Mouse (Mus musculus) kidney, postnatal 25 days (tissue): ENCODE measurements at regions not wholly inside any gene's neighbourhood (a gene's known extent, or its start where the extent isn't known, plus 50 kb on each side); places are given as distances from the start of the nearest gene placed in this dataset.

ENCODE experiments used
- DNase-seq, 2 experiments: peaks; one replicate each; pipeline ENCODE4 v3.0.0; 2021; ENCODE audit warnings: mixed read lengths in 2 of 2

DNA sequence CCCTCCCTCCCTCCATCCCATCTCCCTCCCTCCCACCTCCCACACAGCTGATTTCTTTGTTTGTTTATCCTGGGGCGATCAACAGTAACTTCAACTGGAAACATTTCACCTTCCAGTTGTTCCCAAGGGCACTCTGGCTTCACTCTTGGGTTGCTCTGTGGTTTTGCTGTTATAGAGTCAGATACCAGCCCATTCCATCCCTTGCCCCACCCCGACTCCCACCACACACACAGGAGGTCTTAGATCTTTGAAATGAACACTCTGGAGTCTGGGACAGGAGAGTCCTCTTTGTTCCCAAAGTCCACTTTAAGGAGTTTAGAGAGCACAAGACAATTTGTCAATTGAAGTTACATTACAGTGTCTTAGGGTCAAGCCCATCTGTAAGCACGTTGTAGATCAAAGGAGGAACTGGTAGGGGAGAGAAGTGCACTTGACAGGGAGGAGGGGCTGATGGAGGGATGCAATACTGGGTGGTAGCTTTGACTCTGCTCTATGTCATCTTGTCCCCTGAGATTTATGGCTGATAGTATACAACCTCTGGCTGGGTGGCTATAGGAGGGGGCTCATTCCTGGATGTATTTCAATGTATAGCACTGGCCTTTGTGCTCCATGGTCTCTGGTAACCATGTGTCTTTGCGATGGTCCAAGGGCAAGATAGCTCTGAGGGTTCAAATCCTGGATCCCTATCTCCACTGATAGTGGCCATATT is 313.9 kb downstream of the Glrx3 start:
- no peak for DNase-seq

DNA sequence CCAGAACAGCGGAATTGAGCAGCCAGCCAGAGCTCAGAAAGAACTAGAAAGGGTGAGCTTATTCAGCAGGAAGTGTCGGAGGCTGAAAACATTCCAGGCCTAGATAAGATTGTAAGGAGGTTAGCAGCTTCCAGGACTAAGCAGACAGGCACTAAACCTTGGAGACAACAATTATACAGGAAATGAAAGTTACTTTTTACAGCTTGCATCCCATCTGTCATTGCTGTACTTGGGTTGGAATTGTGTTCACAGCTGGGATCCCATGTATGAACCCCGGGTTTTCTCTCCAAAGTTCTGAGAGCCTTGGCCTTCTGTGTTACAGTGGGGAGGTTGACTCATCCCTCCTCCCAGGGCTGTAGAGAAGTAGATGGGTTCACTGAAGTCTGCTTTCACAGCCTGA is 328.5 kb downstream of the Glrx3 start:
- DNase-seq, result no peak

DNA sequence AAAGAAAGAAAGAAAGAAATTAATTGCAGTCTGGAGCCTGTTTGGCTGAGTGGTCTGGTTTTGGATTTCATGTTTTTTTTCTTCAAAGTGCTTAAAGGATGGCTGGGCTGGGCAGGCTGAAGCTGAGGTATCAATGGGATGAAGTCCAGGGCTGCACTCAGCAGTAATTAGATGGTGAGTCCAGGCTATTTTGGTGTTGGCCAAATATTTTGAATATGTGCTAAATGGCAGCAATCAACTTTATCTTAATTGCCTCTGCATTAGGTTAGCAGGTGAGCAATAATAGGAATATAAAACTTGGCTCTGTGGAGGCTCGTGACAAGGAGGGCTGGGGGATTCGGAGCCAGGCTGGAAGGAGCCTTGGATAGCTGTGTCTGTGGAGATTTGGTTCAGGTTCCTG is 329.3 kb downstream of the Glrx3 start:
- DNase-seq, result no peak

DNA sequence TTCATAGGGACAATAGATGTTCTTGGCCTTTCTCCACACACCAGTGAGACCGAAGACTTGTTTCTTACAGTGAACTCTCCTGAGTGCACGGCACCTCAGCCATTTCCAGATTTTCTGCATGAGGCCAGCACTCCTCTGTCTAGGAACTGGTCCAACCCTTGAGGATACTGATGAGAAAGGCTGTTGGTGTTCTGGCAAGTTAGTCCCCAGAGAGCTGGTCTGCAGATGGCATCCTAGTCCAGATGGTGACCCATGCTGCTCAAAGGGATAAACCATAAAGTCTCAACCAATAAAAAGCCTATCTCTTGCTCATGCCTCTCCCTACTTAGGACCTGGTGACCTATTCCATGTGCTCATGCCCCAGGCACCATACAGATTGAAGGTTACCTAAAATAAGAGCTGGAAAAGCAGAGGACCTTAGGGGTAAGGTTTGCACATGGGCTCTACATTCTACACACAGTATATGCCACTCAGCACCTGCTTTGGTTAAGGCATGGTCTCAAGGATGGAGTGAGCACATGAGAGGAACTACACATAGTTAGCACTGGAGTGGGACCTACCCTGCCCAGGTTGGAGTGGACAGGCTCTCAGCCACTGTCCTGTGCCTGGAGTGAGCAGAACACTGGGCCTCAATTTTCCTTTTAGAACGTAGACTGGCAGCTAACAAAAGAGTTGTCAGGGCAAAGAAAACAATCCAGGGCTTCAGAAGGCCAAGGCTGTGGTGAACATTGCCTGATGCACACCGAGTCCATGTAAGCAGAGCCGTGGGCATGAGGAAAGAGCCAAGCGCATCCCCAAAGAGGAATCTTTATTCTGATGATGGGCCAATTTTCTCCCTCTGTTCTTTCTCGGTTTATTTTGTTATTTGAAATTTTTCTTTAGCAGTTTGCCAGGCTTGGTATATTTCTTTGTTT is 335.9 kb downstream of the Glrx3 start:
- no peak for DNase-seq

DNA sequence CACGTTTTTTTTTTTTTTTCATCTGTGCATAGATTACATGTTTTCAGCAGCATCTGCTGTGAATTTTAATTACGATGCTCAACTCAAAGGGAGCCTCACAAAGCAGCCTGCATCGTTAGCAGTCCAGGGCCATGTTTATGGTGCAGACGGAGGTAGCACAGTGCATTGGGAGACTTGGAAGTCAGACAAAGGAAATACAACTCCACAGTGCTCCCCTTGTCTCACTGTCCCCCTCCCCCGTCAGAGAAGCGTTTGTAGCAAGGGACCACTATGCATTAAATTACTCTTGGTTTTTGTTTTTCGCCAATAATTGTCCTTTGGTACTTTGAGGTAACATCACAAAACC is 336.5 kb downstream of the Glrx3 start:
- no peak for DNase-seq

DNA sequence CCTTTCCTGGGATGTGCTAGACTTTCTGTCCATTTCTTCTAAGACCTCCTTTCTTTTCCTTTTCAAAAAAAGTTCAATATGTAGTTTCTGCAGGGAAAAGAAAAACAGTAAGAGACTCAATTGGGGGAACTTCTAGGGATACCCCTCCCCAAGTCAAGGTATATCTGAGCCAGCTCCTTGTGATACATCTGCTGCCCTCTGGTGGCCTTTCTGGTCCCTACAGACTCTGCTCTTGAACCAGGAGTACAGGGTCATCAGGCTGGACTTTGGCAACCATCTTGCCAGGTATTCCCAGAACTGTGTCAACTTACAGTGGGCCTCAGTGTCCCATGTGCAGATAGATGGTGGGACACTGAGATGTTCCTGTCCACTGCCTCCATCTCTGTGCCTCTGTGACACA is 346.5 kb downstream of the Glrx3 start:
- DNase-seq, result peak; percentile 48 to 76

DNA sequence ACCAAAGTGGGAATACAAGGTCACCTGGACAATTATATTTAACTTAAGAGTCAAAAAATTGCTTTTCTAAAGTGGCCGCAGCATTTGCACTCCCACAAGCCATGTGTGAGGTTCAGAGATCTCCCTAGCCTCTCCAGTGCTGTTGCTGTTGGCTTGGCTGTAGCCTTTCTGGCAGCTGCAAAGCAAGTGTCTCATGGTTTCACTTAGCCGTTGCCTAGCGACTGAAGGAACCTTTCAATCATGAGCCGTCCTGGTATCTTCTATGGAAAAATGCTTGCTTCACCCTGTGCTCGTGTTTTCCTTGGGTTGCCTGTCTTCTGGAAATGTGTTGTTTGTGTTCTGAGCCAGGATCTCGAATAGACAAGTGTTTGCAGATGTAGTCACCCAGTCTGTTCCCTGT is 367.9 kb downstream of the Glrx3 start:
- no peak for DNase-seq

DNA sequence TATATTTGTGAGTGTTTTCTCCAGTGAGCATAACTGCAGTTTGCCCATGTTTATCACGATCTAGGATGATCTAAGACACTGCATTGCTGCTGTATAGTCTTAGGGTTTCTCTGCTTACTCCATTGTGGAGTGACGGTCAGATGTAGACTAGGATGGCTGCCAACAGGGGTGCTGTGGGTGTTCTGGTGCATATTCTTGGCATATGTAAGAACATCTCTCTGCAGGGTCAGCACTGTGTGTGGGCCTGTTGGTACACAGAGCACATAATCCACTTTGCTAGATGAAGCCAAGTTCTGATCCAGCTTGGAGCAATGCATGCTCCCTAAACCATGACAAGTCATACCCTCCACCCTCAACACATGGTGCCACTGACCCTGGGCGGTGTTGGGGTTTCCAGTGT is 375.4 kb downstream of the Glrx3 start:
- no peak for DNase-seq

DNA sequence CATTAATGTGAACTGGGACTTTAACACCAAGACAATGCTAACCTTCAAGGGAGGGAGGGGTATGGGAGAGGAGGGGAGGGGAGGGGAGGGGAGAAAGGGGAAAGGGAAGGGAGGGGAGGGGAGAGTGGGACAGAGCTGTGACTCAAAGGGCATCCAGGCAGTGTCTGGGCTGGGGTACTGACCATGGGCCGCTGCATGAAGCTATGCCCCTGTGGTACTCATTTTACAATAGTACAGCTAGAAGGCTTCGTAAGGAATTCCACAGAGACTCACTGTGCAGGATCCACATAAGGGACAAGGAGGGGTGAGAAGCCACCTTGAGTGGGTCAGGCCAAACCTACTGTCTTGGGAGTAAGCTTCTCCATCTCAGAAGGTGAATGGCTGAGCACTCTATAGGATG is 403.1 kb downstream of the Glrx3 start:
- no peak for DNase-seq

DNA sequence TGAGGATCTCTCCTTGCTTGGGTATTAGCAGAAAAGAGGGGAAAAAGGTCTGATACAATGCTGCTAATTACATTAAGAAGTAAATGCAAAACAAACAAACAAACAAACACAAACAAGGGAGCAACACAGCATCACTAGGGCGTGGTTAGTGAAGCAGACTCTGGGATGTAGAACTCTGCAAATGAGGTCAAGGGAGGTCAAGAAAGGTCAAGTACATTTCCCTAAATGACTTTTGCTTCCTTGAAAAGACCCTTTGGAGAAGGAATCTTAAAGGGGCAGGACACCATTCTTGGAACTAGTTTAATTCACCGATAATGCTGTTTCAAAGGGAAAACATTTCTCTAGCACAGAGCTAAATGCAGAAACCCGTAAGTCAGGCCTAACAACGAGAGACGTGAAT is 403.6 kb downstream of the Glrx3 start:
- DNase-seq, result no peak

DNA sequence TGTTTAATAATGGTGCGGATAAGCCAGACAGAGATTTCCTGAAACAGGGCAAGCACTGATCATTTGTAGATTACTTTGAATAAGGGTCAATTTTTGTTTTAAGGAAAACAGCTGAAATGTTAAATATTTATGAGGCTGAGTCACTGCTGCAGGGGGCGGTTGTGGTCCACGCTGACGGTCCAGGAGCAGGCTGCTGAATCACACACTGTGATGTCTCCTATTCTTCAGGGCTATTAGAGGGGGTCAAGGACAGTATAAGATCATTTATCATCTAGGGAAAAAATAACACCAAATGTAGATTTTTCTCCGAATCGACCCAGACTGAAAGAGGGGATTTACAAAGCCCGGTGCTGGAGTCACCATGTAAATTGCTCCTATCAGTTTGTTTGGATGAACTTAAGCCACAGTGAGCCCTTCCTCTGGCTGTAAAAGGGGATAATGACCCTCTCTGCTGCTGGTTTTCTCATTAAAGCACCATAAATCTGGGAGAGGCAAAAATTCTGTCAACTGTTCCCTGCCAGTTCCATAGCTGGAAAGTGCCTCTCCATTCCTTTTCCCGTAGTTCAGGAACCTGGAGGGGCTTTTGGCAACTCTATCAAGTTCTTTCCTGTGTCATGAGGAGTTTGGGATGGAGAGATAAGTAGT is 404.2 kb downstream of the Glrx3 start:
- DNase-seq, result peak in 1 of 2 experiments; percentile 4

DNA sequence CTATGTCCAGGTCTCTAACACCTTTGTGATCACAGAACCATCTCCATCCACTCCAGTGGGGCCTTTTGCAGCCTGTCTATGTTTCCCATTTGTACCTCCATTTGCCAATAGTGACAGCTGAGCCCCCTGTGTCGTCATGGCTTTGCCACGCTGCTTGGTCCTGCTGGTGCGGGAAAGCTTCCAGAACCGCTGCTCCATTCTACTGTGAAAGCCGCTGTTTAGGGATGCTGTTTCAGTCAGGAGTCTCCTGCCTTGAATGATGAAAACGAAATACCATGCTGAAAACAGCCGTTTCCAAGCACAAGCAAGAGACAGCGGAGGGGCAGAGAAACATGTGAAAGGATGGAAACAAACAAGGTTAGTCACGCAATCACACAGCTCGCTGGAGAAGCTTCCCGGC is 410.4 kb downstream of the Glrx3 start:
- DNase-seq, result no peak

DNA sequence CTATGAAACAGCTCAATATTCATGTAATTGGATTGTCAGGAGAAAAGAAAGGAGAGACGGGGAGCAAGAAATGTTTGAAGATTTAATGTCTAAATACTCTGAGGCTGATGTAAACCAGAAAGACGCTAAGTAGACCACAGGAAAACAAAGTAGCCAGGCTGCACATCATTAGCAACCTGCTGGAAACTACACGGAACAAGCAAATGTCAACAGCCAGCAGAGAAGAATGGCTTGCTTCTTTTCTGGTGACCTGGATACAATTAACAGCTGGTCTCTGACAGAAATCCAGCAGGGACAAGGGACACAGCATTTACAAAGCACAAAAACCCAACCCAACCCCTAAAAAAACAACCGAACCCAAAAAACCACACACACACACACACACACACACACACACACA is 413.6 kb downstream of the Glrx3 start:
- no peak for DNase-seq

DNA sequence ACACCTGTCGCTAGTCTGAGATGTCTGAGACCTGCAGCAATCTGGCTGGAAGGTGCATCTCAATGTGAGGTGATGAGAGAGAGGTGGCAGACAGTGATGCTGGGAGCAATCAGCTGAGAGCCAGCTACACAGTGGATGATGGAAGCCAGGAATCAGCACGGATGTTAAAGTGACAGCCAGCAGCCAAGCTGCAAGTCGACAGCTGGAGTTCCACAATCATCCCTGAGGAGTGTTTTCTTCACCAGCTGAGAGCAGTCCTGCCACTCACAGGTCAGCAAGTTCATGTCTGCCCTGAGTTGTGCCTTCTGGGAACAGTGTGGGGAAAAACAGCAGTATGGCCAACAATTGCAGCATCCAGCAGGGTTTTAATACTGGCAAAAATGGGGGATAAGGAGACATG is 422.3 kb downstream of the Glrx3 start:
- DNase-seq, result no peak

DNA sequence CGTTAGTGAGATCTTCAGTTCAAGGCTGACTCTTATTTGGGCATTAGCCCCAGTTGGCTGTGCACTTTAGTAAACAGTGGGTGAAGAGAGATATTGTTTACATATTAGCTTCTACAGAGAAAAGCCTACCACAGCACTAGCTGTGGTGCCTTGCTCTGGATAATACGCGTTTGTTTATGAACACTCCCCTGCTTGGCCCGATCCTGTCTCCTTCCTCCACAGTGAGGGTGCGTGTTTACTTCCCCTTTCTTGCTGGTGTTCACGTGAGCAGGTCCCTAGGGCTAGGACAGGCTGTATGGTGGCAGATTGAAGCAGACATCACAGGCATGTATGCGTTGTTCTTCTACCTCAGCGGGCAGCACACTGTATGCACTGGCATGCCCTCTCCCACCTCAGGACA is 423.1 kb downstream of the Glrx3 start:
- DNase-seq, result no peak

DNA sequence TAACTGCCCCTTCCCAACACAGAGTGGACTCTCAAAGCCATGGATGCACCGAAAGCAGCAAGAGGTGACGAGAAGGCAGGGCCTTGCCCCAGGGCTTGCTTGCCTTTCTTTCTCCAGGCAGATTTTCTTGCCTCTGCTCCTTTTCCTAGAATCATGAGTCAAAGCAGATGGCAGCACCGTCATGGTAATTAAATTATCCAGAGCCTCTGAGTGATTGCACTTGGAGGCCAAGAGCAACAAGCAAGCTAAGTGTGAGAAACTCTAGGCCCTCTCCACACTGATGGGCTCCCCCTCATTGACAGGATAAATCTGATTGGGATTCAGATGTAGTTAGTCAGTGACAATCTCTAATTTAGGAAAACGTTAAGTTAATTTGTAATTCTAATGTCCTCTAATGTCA is 427.5 kb downstream of the Glrx3 start:
- no peak for DNase-seq

DNA sequence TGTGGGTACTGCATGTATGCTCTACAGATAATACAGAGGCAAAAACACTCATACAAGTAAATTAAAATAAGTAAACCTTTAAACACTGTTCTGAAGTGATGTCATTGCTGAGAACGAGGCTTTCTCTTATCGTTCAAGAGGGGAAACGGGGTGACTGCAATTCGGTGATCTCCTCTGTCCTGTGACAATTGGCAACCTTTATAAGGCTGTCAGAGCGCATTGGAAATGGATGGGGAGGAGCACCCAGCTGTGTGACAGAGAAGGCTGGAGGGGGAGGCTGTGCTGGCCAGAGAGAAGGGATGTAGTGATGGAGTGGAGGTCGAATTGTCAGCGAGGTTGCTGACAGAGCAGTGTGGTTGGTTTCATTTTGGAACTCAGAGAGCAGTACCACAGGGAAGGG is 428.0 kb downstream of the Glrx3 start:
- DNase-seq, result no peak

DNA sequence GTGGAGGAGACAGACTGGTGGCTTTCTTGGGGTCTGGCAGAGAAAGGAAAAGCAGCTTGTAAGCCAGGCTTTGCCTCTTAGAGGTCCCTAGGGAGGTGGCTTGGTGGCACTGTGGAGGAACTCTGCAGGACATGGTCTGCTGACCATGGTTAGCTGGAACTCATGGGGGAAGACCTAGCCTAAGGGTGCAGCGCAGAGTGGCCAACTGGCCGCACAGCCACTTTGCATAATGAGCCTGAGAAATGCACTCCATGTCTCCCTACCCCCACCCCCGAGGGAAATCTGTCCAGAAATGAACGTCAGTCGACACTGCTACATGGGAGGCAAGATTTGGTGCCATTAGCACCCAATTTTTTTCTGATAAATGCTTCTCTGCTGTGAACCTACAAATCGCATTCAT is 429.5 kb downstream of the Glrx3 start:
- peak; percentile 56 to 72 for DNase-seq

DNA sequence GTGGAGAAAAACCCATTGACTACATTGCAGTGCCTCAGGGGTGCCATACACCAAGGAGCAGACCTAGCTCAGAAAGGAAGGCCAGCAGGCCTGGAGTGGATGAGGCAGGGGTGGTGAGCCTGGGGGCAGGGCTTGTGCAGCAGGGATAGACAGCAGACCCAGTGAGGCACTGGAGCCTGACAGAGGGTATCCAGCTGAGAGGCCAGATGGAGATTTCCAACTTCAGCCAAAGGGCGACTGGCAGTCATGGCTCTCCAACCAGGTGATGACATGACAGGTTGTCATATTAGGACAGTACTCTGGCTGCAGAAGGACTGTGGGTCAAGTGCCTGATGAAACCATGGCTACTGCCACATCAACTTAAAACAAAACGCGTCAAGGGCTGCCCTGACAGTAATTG is 431.1 kb downstream of the Glrx3 start:
- no peak for DNase-seq

DNA sequence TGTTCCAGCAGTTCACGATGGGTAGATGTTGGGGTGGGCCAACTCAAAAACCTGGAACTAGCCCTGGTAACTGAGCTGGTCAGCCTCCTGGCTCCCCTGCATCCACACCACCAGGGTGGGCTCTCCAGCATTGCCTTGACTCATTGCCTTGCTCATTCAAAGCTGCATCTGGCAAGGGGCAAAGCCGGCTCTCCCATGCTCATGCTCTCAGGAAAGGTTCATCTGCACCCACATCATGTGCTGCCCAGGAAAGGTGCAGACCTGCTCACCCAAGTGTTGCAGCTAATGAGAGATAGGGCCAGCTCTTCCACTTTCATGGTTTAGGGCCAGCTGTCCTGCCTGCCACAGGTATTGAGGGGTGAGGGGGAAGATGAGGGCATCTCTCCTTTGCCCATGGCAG is 437.9 kb downstream of the Glrx3 start:
- no peak for DNase-seq

DNA sequence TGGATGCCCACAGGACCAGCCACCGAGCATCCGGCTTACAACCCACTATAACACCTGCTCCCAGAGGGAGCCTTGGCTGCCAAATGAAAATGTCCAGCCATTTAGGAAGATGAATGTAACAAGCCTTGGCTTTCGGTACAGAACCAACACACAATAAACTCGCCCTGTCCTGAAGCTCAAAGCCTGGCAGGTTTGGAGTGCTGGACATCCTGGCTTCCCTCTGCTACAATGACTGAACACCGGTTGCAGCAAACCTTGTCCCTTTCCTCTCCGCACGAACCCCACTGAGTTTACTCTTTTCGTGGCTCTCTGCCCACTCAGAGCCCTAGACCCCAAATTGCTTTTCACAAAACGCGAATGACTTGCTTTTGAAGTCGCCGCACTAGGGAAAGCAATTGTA is 441.9 kb downstream of the Glrx3 start:
- DNase-seq, result no peak

DNA sequence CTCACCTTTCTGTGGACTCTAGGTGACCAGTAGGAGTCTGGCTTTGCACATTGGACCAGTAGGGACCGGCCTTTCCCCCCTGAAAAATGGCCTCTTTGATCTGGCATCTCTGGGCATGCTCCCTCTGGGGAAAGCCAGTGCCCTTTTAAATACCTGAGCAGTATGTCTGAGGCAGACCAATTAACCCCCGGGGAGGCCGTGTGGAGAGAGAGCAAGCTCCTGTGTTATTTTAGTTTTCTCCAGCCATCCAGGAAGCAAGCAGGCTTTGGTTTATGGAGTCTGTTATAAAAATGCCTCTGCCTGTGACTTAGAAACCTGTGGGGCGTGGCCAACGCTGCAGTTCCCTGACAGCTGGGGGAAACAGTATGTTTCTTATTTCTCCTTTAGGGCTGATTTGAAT is 445.5 kb downstream of the Glrx3 start:
- peak; percentile 17 to 46 for DNase-seq

DNA sequence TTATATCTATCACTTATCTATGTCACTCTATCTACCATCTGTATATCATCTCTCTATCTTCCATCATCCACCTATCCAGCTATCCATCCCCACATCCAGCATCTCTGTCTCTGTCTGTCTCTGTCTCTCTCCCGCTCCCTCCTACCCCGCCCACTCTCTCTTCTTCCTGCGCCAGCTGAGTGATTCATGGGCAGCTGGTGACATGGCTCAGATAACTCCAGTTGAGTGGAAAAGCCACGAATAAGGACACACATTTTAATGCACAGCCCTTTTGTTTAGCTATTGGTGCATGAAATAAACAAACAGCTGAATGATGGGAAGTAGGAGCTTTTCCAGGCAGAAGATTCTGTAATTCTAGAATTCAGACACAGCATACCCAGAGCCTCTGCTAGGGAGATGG is 446.3 kb downstream of the Glrx3 start:
- DNase-seq, result no peak

DNA sequence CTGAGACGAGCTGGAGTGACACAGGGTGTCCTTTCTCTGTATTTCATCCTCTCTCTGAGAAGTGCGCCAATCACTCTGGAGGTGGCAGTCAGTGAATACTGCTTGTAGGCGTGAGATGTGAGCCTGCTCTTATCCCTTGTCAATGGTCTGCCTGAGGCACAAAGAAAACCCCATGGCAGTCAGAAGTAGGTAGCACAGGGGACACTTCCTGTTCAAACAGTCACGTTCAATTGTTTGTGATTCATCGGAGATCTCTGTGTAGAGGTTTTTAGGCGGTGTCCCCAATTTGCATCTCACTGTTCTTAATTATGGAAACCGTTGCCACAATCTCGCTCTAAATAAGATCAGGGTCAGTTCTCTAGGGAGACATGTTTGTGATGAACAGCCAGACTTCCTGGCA is 447.7 kb downstream of the Glrx3 start:
- no peak for DNase-seq
